Mouse (Mus musculus) ES-Bruce4 (cell line): ENCODE measurements at regions not wholly inside any gene's neighbourhood (a gene's known extent, or its start where the extent isn't known, plus 50 kb on each side); places are given as distances from the start of the nearest gene placed in this dataset.

Experiments used
- H3K27ac ChIP-seq: 2 replicates; pipeline ENCODE4 v1.5.1; 2012; ENCODE audit warnings: low read length, inconsistent platforms; ENCODE audit not compliant: insufficient read depth
- H3K27me3 ChIP-seq: 2 replicates; pipeline ENCODE4 v1.6.1; 2012; ENCODE audit warnings: mild to moderate bottlenecking, low read length, inconsistent platforms; ENCODE audit not compliant: control insufficient read depth, poor library complexity, insufficient read depth, severe bottlenecking
- H3K36me3 ChIP-seq: 2 replicates; pipeline ENCODE4 v1.6.1; 2012; ENCODE audit warnings: inconsistent platforms, mild to moderate bottlenecking, low read length, moderate library complexity; ENCODE audit not compliant: control insufficient read depth, poor library complexity, insufficient read depth, severe bottlenecking
- H3K4me1 ChIP-seq: one replicate; pipeline ENCODE4 v1.8.1; 2011; ENCODE audit warnings: low read length; ENCODE audit not compliant: control insufficient read depth, insufficient read depth
- H3K4me3 ChIP-seq: 2 replicates; pipeline ENCODE4 v1.5.1; 2011; ENCODE audit warnings: low read depth, mild to moderate bottlenecking, low read length
- H3K9ac ChIP-seq: 2 replicates; pipeline ENCODE4 v1.6.1; 2012; ENCODE audit warnings: low read depth, mild to moderate bottlenecking, inconsistent platforms; ENCODE audit not compliant: poor library complexity, severe bottlenecking
- H3K9me3 ChIP-seq: replicated peaks from 2 replicates; pipeline ENCODE4 v1.6.1; 2012; ENCODE audit warnings: mild to moderate bottlenecking, low read length, inconsistent platforms; ENCODE audit not compliant: control insufficient read depth, poor library complexity, insufficient read depth, severe bottlenecking
- CTCF ChIP-seq: IDR thresholded peaks from one replicate; pipeline ENCODE4 v1.8.1; 2011; ENCODE audit warnings: low read depth, low read length
- EP300 ChIP-seq: IDR thresholded peaks from 2 replicates; pipeline ENCODE4 v1.6.1; 2011; ENCODE audit warnings: low read depth, low read length; ENCODE audit not compliant: insufficient read depth
- POLR2A ChIP-seq: IDR thresholded peaks from one replicate; pipeline ENCODE4 v1.8.1; 2011; ENCODE audit warnings: low read length; ENCODE audit not compliant: insufficient read depth

GRCm38 (mm10) chr2:160153781-160154180, 180.2 kb downstream of the Gm826 start:
- TF ChIP-seq CTCF (no peak), POLR2A (no peak), EP300 (no peak)
- Histone ChIP-seq H3K36me3 (no peaks in the 10 kb centered on the region), H3K9me3 (no peaks in the 10 kb centered on the region), H3K4me1 (no peaks in the 10 kb centered on the region), H3K4me3 (no peak overlapping the region), H3K27ac (no peak overlapping the region), H3K27me3 (no peaks in the 10 kb centered on the region), H3K9ac (no peak overlapping the region)

- Histone ChIP-seq H3K4me3 (no peak overlapping the region), H3K9me3 (no peaks in the 10 kb centered on the region), H3K9ac (no peak overlapping the region), H3K36me3 (no peaks in the 10 kb centered on the region), H3K4me1 (no peaks in the 10 kb centered on the region), H3K27me3 (no peaks in the 10 kb centered on the region), H3K27ac (no peak overlapping the region)
- TF ChIP-seq POLR2A: no peak
- TF ChIP-seq CTCF: no peak
- TF ChIP-seq EP300: no peak
These were observed 181.9 kb downstream of the Gm826 start for GRCm38 (mm10) chr2:160152101-160152500.

GRCm38 (mm10) chr2:160148936-160149335, 185.0 kb downstream of the Gm826 start:
- no peaks in the 10 kb centered on the region for H3K4me1 ChIP-seq
- no peak overlapping the region for H3K27ac ChIP-seq
- no peaks in the 10 kb centered on the region for H3K36me3 ChIP-seq
- TF ChIP-seq EP300: no peak
- no peak for TF ChIP-seq POLR2A
- no peak for TF ChIP-seq CTCF
- no peak overlapping the region for H3K9ac ChIP-seq
- no peaks in the 10 kb centered on the region for H3K9me3 ChIP-seq
- no peaks in the 10 kb centered on the region for H3K27me3 ChIP-seq
- H3K4me3 ChIP-seq: no peak overlapping the region

GRCm38 (mm10) chr2:160148516-160148915, 185.4 kb downstream of the Gm826 start:
- no peaks in the 10 kb centered on the region for H3K27me3 ChIP-seq
- TF ChIP-seq POLR2A: no peak
- TF ChIP-seq EP300: no peak
- no peak for TF ChIP-seq CTCF
- no peak overlapping the region for H3K9ac ChIP-seq
- H3K36me3 ChIP-seq: no peaks in the 10 kb centered on the region
- no peak overlapping the region for H3K27ac ChIP-seq
- H3K9me3 ChIP-seq: no peaks in the 10 kb centered on the region
- H3K4me3 ChIP-seq: no peak overlapping the region
- no peaks in the 10 kb centered on the region for H3K4me1 ChIP-seq

- Histone ChIP-seq H3K27me3 (no peaks in the 10 kb centered on the region), H3K9ac (no peak overlapping the region), H3K9me3 (no peaks in the 10 kb centered on the region), H3K27ac (no peak overlapping the region), H3K4me3 (no peak overlapping the region), H3K36me3 (no peaks in the 10 kb centered on the region), H3K4me1 (no peaks in the 10 kb centered on the region)
- no peak for TF ChIP-seq POLR2A
- TF ChIP-seq EP300: no peak
- TF ChIP-seq CTCF: no peak
These were observed 185.9 kb downstream of the Gm826 start for GRCm38 (mm10) chr2:160148031-160148430.

GRCm38 (mm10) chr2:160140166-160140740, 193.7 kb downstream of the Gm826 start:
- H3K36me3 ChIP-seq: no peaks in the 10 kb centered on the region
- no peak overlapping the region for H3K4me3 ChIP-seq
- no peaks in the 10 kb centered on the region; the same call in 1 of the 2 replicates for H3K9me3 ChIP-seq
- H3K27me3 ChIP-seq: no peaks in the 10 kb centered on the region; the same call in 1 of the 2 replicates
- H3K27ac ChIP-seq: no peak overlapping the region
- H3K9ac ChIP-seq: no peak overlapping the region
- no peaks in the 10 kb centered on the region for H3K4me1 ChIP-seq
- TF ChIP-seq CTCF: no peak
- TF ChIP-seq EP300: no peak
- no peak for TF ChIP-seq POLR2A
